Mouse (Mus musculus) lung, postnatal 0 days (tissue): ENCODE measurements around the gene Ramp2.

ENCODE experiments used
- CTCF ChIP-seq: IDR thresholded peaks from 2 replicates; pipeline ENCODE4 v1.5.1; 2016; ENCODE audit warnings: antibody characterized with exemption, mild to moderate bottlenecking
- EP300 ChIP-seq: IDR thresholded peaks from 2 replicates; pipeline ENCODE4 v1.6.1; 2016; ENCODE audit warnings: antibody characterized with exemption, mild to moderate bottlenecking, control low read depth

DNA sequence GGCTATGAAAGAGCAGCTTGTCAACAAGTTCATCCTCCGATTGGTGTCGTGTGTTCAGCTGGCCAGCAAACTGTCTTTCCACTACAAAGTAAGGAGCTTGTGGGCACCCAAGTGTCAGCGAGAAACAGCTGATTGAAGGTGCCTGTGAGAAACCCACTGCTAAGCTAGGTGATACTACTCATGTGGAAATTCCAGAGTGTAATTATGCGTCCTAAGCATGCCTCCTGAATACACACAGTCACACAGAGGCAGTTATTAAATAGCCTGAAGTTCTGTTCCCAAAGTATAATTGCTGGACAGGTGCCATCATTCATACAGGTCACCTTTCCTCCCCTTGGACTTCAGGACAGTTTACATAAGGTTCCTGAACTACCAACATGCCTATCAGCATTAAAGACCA is 38.0 kb downstream of the Ramp2 start:
- no peak for TF ChIP-seq EP300
- no peak for TF ChIP-seq CTCF
